Mouse (Mus musculus) neural tube, postnatal 0 days (tissue): ENCODE data around the gene Olfr129. TPM values are rescaled to one million over a fixed set of nuclear protein-coding genes. Genes with fewer than 3 reads are reported as not detected.

ENCODE experiments used
- polyA plus RNA-seq: library from polyadenylated mRNA; unstranded; fragments of >200 nt; fragmentation: Nextera tagmentation; extraction: Ambion mirVana; gene quantifications from 2 replicates; pipeline ENCODE4 v1.2.1, GENCODE M21; 2015

The Olfr129 gene
- not detected in 2 replicates for polyA plus RNA-seq

GRCm38 (mm10) chr17:38059979-38060378, at the start of gene Olfr129:
Gene Olfr129 (minus strand): TSS chr17:38060079.

GRCm38 (mm10) chr17:38088593-38088992, 28.7 kb upstream of the Olfr129 start, which contains the start of gene Olfr131:
Gene Olfr131 (minus strand): TSS chr17:38088693.

DNA sequence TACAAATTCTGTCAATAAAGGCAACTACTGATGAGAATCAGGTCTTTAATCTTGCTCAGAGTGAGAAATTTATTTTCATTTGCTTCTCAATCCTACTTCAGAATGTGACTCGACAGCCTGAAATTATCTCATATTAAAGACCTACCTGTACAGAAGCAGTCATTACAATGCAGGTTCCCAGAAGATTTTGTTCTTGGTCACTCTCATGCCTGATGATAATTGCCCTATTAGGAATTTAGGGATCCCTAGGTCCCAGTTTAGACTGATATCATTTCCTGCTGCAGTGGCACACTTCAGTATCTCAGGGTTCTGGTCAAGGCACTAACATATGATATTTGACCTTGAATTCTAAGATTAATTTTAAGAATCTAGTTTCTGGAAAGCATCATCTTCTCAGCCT, 3.7 kb upstream of the Olfr129 start, which contains the start of gene Olfr130:
TSS of gene Olfr130 (plus strand) at position 301 of the 400 bp plus-strand sequence.

Other genes with a start within 250 kb of the Olfr129 start
- gene Olfr125, start 227.1 kb downstream of the Olfr129 start, polyA plus RNA-seq = not detected in 2 replicates
- gene Olfr126, start 212.6 kb downstream of the Olfr129 start, polyA plus RNA-seq = not detected in 2 replicates
- gene Olfr127, start 159.6 kb downstream of the Olfr129 start, polyA plus RNA-seq = not detected in 2 replicates
- not detected in 2 replicates for gene Olfr128, start 139.5 kb downstream of the Olfr129 start, polyA plus RNA-seq
- not detected in 2 replicates for gene Olfr761, start 107.0 kb downstream of the Olfr129 start, polyA plus RNA-seq
- gene Olfr130, start 3.8 kb upstream of the Olfr129 start, polyA plus RNA-seq = not detected in 2 replicates
- not detected in 2 replicates for gene Olfr131, start 28.6 kb upstream of the Olfr129 start, polyA plus RNA-seq
- not detected in 2 replicates for gene Olfr132, start 74.4 kb upstream of the Olfr129 start, polyA plus RNA-seq
- not detected in 2 replicates for gene Olfr133, start 85.2 kb upstream of the Olfr129 start, polyA plus RNA-seq
- not detected in 2 replicates for gene Olfr134, start 111.3 kb upstream of the Olfr129 start, polyA plus RNA-seq
- gene Olfr135, start 144.3 kb upstream of the Olfr129 start, polyA plus RNA-seq = not detected in 2 replicates
- not detected in 2 replicates for gene Olfr138, start 201.0 kb upstream of the Olfr129 start, polyA plus RNA-seq
- gene Olfr137, start 247.5 kb upstream of the Olfr129 start, polyA plus RNA-seq = not detected in 2 replicates